Mouse (Mus musculus): ENCODE measurements around the gene Stk24. TPM values are rescaled to one million over a fixed set of nuclear protein-coding genes. Genes with fewer than 3 reads are reported as not detected.

The Stk24 gene
- 235 TPM for polyA plus RNA-seq (2014; fragmentation: Illumina TruSeq; extraction: RNeasy Lipid Tissue Mini Kit (QIAGEN cat#74804); ENCODE audit: low read depth, low replicate concordance)

GRCm38 (mm10) chr14:121379827-121380145, at the start of gene Stk24:
TSS of gene Stk24 (minus strand) at chr14:121380011.

Other genes starting within 250 kb of the Stk24 start
- gene Slc15a1, start 125.2 kb upstream of the Stk24 start, polyA plus RNA-seq (2014; fragmentation: Illumina TruSeq; extraction: RNeasy Lipid Tissue Mini Kit (QIAGEN cat#74804); ENCODE audit: low read depth, low replicate concordance): 117 TPM